Mouse (Mus musculus) forebrain, embryonic 12.5 days (tissue): Measurements from ENCODE around the gene Ocln. TPM values are rescaled to one million over a fixed set of nuclear protein-coding genes. Genes with fewer than 3 reads are reported as not detected.

Source experiments
- ATAC-seq: fragments of 200-750 bp; cut with Nextera tagmentation; 2 replicates; pipeline ENCODE4 v1.8.0; 2017; ENCODE audit warnings: moderate TSS enrichment; ENCODE audit not compliant: low FRiP score
- H3K27ac ChIP-seq: fragments of 300-500 bp; sonication (generic); 2 replicates; pipeline ENCODE4 v1.5.1; 2016; ENCODE audit warnings: mild to moderate bottlenecking
- H3K27me3 ChIP-seq: fragments of 300-500 bp; sonication (generic); 2 replicates; pipeline ENCODE4 v1.6.1; 2016; ENCODE audit warnings: mild to moderate bottlenecking
- H3K36me3 ChIP-seq: fragments of 300-500 bp; sonication (generic); replicated peaks from 2 replicates; pipeline ENCODE4 v1.6.1; 2016; ENCODE audit warnings: mild to moderate bottlenecking
- H3K4me1 ChIP-seq: fragments of 300-500 bp; sonication (generic); 2 replicates; pipeline ENCODE4 v1.6.1; 2016
- H3K4me2 ChIP-seq: fragments of 300-500 bp; sonication (generic); 2 replicates; pipeline ENCODE4 v1.6.1; 2016; ENCODE audit warnings: mild to moderate bottlenecking, moderate library complexity
- H3K4me3 ChIP-seq: fragments of 300-500 bp; sonication (generic); replicated peaks from 2 replicates; pipeline ENCODE4 v1.5.1; 2016; ENCODE audit warnings: mild to moderate bottlenecking
- H3K9ac ChIP-seq: fragments of 300-500 bp; sonication (generic); 2 replicates; pipeline ENCODE4 v1.6.1; 2016; ENCODE audit warnings: mild to moderate bottlenecking
- H3K9me3 ChIP-seq: fragments of 300-500 bp; sonication (generic); 2 replicates; pipeline ENCODE4 v1.6.1; 2016
- WGBS: fragments of 180-500 bp; shearing (Covaris S2); methylation state at CpG from one replicate; pipeline ENCODE4 v1.1.7; 2016; 5-methylcytosine and 5-hydroxymethylcytosine counted together
- polyA plus RNA-seq: library from polyadenylated mRNA; unstranded; fragments of >200 nt; fragmentation: Nextera tagmentation; extraction: Ambion mirVana; gene quantifications from 2 replicates; pipeline ENCODE4 v1.2.1, GENCODE M21; 2016

Gene Ocln
- polyA plus RNA-seq, 1 experiment from 2014 or later, result 3.4 TPM

GRCm38 (mm10) chr13:100575950-100576349 is 23.4 kb upstream of the Ocln start:
- Histone ChIP-seq H3K4me2 (no peak overlapping the region), H3K36me3 (no peaks in the 10 kb centered on the region), H3K27ac (no peak overlapping the region), H3K9me3 (no peaks in the 10 kb centered on the region), H3K4me3 (no peak overlapping the region), H3K9ac (no peak overlapping the region), H3K4me1 (no peaks in the 10 kb centered on the region), H3K27me3 (no peaks in the 10 kb centered on the region; the same call in 1 of the 2 replicates)
- no peak for ATAC-seq
- 85% methylated on average over 2 of the region's 2 CpGs for WGBS

- WGBS, result 91% methylated on average over 2 of the region's 2 CpGs
These were observed 18.2 kb upstream of the Ocln start for GRCm38 (mm10) chr13:100570713-100571112.

GRCm38 (mm10) chr13:100568359-100568758 is 15.8 kb upstream of the Ocln start:
- H3K9me3 ChIP-seq, result no peaks in the 10 kb centered on the region
- H3K27ac ChIP-seq, result no peak overlapping the region
- ATAC-seq, result no peak
- no peak overlapping the region for H3K9ac ChIP-seq
- H3K4me3 ChIP-seq, result no peak overlapping the region
- H3K4me1 ChIP-seq, result no peaks in the 10 kb centered on the region
- H3K36me3 ChIP-seq, result no peaks in the 10 kb centered on the region
- H3K4me2 ChIP-seq, result no peak overlapping the region
- WGBS, result 97% methylated on average over 1 of the region's 1 CpGs
- no peaks in the 10 kb centered on the region for H3K27me3 ChIP-seq

More at GRCm38 (mm10) chr13:100570713-100571112, 18.2 kb upstream of the Ocln start:
- Histone ChIP-seq H3K27me3 (no peaks in the 10 kb centered on the region), H3K9ac (no peak overlapping the region), H3K4me1 (no peaks in the 10 kb centered on the region), H3K4me3 (no peak overlapping the region), H3K4me2 (no peak overlapping the region), H3K9me3 (no peaks in the 10 kb centered on the region), H3K36me3 (no peaks in the 10 kb centered on the region), H3K27ac (no peak overlapping the region)
- ATAC-seq, result no peak

- Histone ChIP-seq H3K4me1 (no peaks in the 10 kb centered on the region), H3K27me3 (peaks cover 9% of the 10 kb centered on the region), H3K4me2 (no peak overlapping the region), H3K4me3 (no peak overlapping the region), H3K36me3 (no peaks in the 10 kb centered on the region), H3K9ac (no peak overlapping the region), H3K27ac (no peak overlapping the region), H3K9me3 (no peaks in the 10 kb centered on the region)
- no peak for ATAC-seq
- WGBS, result 87% methylated on average over 9 of the region's 9 CpGs
These were observed 6.9 kb upstream of the Ocln start for GRCm38 (mm10) chr13:100559449-100559848.

GRCm38 (mm10) chr13:100557011-100557410 is 4.5 kb upstream of the Ocln start:
- ATAC-seq, result no peak
- H3K9ac ChIP-seq, result no peak overlapping the region
- peaks cover 11% of the 10 kb centered on the region for H3K4me1 ChIP-seq
- H3K4me2 ChIP-seq, result no peak overlapping the region
- no peak overlapping the region for H3K4me3 ChIP-seq
- H3K9me3 ChIP-seq, result no peaks in the 10 kb centered on the region
- no peak overlapping the region for H3K27ac ChIP-seq
- 72% methylated on average over 4 of the region's 4 CpGs for WGBS
- H3K36me3 ChIP-seq, result no peaks in the 10 kb centered on the region
- H3K27me3 ChIP-seq, result peaks cover 31% of the 10 kb centered on the region

- no peak overlapping the region for H3K9ac ChIP-seq
- no peak overlapping the region for H3K27ac ChIP-seq
- H3K9me3 ChIP-seq, result no peaks in the 10 kb centered on the region
These were observed 522 bp upstream of the Ocln start for GRCm38 (mm10) chr13:100553042-100553437.

GRCm38 (mm10) chr13:100552009-100552368 is 529 bp downstream of the Ocln start:
- under 1% methylated on average over 35 of the region's 35 CpGs for WGBS
- Histone ChIP-seq H3K4me1 (peaks cover 20% of the 10 kb centered on the region), H3K9ac (peak overlapping the region; percentile 59), H3K4me2 (peak overlapping the region; percentile 99), H3K27ac (no peak overlapping the region), H3K4me3 (peak overlapping the region; percentile 59), H3K27me3 (peaks cover 59% of the 10 kb centered on the region), H3K36me3 (no peaks in the 10 kb centered on the region), H3K9me3 (no peaks in the 10 kb centered on the region)
- ATAC-seq, result peak; percentile 44

More at GRCm38 (mm10) chr13:100553042-100553437, 522 bp upstream of the Ocln start:
- 5% methylated on average over 12 of the region's 12 CpGs for WGBS
- Histone ChIP-seq H3K4me2 (peak overlapping the region; percentile 99), H3K27me3 (peaks cover 59% of the 10 kb centered on the region), H3K36me3 (no peaks in the 10 kb centered on the region), H3K4me3 (peak overlapping the region; percentile 59), H3K4me1 (peaks cover 20% of the 10 kb centered on the region)
- no peak for ATAC-seq

GRCm38 (mm10) chr13:100551371-100552008 is 1.0 kb downstream of the Ocln start:
- Histone ChIP-seq H3K9me3 (no peaks in the 10 kb centered on the region), H3K4me1 (peaks cover 20% of the 10 kb centered on the region), H3K36me3 (no peaks in the 10 kb centered on the region), H3K9ac (peak overlapping the region; percentile 59; the same call in 1 of the 2 replicates), H3K4me3 (peak overlapping the region; percentile 59), H3K27me3 (peaks cover 59% of the 10 kb centered on the region), H3K4me2 (peak overlapping the region; percentile 99), H3K27ac (no peak overlapping the region)
- 2% methylated on average over 41 of the region's 41 CpGs for WGBS
- no peak for ATAC-seq

- Histone ChIP-seq H3K9me3 (no peaks in the 10 kb centered on the region), H3K36me3 (no peaks in the 10 kb centered on the region), H3K27ac (no peak overlapping the region), H3K4me1 (peaks cover 12% of the 10 kb centered on the region), H3K9ac (no peak overlapping the region), H3K27me3 (peaks cover 30% of the 10 kb centered on the region), H3K4me2 (no peak overlapping the region), H3K4me3 (no peak overlapping the region)
- ATAC-seq, result no peak
- WGBS, result 82% methylated on average over 5 of the region's 5 CpGs
These were observed 5.2 kb downstream of the Ocln start for GRCm38 (mm10) chr13:100547269-100547668.

- Histone ChIP-seq H3K27ac (no peak overlapping the region), H3K27me3 (peaks cover 13% of the 10 kb centered on the region), H3K4me2 (no peak overlapping the region), H3K4me1 (no peaks in the 10 kb centered on the region), H3K9ac (no peak overlapping the region), H3K4me3 (no peak overlapping the region), H3K9me3 (no peaks in the 10 kb centered on the region), H3K36me3 (no peaks in the 10 kb centered on the region)
- 82% methylated on average over 3 of the region's 3 CpGs for WGBS
- ATAC-seq, result no peak
These were observed 7.0 kb downstream of the Ocln start for GRCm38 (mm10) chr13:100545510-100545909.

GRCm38 (mm10) chr13:100544220-100544662 is 8.3 kb downstream of the Ocln start:
- Histone ChIP-seq H3K4me2 (no peak overlapping the region), H3K4me1 (no peaks in the 10 kb centered on the region)
- 80% methylated on average over 4 of the region's 4 CpGs for WGBS

GRCm38 (mm10) chr13:100543011-100543767 is 9.3 kb downstream of the Ocln start:
- Histone ChIP-seq H3K36me3 (no peaks in the 10 kb centered on the region), H3K4me3 (no peak overlapping the region), H3K27me3 (no peaks in the 10 kb centered on the region), H3K9ac (no peak overlapping the region), H3K4me2 (no peak overlapping the region), H3K27ac (no peak overlapping the region), H3K9me3 (no peaks in the 10 kb centered on the region), H3K4me1 (no peaks in the 10 kb centered on the region)
- ATAC-seq, result no peak
- 87% methylated on average over 10 of the region's 10 CpGs for whole genome bisulfite sequencing

More at GRCm38 (mm10) chr13:100544220-100544662, 8.3 kb downstream of the Ocln start:
- H3K9me3 ChIP-seq, result no peaks in the 10 kb centered on the region
- no peak overlapping the region for H3K4me3 ChIP-seq
- ATAC-seq, result no peak
- H3K27ac ChIP-seq, result no peak overlapping the region
- H3K36me3 ChIP-seq, result no peaks in the 10 kb centered on the region
- no peaks in the 10 kb centered on the region for H3K27me3 ChIP-seq
- no peak overlapping the region for H3K9ac ChIP-seq
